Mouse (Mus musculus): Measurements from ENCODE around the gene Fundc2.
A peak's percentile ranks its signal among the peaks of the same experiment; 100 is the strongest.

The Fundc2 gene

DNA sequence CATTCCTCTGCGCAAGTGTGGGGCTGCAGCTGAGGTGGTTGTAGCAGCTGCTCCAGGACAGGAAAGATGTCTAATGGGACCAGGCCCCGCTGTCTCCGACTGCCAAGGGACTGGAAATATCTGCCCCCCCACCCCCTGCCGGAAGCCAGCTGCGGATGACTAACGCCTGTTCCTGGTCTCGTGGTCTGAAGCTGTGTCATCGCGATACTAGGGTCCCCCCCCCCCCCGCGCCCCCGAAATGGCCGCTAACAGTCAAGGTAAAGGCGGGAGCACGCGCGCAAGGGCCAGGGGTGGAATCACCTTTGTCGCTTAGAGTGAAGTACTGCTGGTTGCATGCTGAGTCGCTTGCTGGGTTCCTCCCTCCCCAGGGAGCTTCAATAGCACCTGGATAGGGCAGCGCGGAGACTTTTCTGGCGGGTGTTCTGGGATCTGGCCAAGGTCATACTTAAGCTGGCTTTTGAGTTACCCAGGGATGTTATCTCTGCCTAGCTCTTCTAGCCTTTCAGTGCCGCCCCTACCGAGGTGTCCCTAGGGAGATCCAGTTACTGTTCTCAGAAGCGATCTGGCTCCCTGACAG is at the start of gene Fundc2, which contains the start of gene F8:
Fundc2 (plus strand) TSS at position 205 of the 577 bp plus-strand sequence.
F8 (minus strand) TSS at position 421 of the 577 bp plus-strand sequence.
- peak; percentile 16 to 46 for DNase-seq (ENCODE audit: low spot score in 2 of 2)

DNA sequence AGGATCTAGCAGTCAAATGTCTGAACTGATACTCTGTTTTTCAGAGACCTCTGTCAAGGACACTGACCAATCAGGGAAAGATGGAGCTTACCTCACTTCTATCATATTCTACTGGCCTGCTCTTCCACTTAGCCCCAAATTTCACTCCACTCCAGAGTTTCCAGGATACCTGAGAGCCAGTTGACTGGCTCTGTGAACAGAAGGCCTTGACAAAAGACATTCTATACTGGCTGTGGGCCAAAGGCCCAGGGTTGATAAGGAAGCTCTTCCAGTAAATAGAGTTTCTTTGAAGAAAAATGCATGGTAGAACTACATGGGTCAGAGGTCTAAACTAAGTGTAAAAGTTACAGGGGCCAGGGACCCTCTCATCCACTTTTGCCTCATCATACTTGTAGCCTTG is 12.0 kb upstream of the Fundc2 start:
- no peak for DNase-seq (ENCODE audit: low spot score in 2 of 2)

DNA sequence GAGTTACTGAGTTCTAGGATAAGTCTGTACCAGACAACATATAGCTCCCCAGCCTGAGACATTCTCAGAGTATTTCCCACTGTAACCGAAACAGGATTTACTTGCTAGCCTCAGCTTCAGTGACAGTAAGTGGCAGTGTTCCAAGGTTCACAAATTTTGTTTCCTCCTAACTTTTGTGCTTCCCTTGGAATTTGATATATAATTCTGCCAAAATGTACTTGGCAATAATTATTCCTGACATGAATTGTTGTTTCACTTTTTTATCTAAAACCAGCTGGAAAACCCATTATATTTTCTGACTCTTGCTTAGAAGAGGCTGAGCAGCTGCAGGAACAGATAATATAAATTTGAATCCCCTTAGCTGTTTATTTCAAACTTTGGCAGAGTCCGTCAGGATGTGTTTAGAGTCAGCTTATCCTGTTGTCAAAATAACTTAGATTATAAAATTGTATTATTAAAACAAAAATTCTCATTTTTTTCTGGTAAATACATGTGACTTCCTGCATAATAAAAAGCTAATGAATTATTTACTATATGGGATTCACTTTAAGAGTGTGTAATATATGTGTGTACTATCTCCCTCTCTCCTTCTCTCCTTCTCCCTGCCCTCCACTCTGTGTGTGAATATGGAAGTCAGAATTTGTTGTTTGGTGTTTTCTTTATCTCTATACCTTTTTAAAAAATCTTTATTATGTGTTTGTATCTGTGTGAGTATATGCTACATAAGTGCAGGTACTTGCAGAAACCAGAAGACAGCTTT is 9.4 kb upstream of the Fundc2 start:
- DNase-seq (ENCODE audit: low spot score in 2 of 2) = no peak

DNA sequence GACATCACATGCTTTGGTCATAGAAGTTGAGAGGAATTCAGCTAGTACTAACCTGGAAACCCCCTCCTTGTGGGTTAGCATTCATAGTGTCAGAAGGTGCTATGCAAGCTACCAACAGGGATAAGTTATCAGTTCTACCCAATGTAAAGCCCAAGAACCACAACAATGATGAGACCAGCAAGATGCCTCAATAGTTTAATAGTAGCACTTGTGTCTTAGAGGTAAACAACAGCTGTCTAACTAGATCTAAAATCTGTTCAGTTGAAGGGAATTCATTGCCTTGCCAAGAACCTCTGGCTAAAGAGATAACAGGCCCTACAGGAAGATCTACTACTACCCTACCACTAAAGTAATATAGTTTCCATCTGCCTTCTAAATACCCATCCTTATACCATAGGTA is 5.4 kb upstream of the Fundc2 start:
- no peak for DNase-seq (ENCODE audit: low spot score in 2 of 2)

DNA sequence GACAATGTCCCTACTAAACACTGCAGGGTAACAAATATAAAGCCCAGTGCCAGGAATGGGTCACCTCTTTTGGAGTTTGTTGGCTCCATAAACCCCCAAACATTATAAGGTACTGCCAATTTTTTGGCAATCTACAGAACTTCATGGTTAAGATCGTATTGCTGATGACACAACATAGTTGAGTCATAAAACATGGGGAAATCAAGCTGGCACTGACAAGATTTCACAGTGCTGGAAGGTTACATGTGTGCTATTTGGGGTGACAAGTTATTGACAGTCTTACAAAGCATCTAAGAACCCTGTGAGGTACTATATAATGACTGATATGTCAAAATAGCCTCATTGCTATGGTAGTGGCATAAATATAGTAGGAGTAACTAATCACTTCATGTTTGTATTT is 1.0 kb upstream of the Fundc2 start:
- no peak for DNase-seq (ENCODE audit: low spot score in 2 of 2)

DNA sequence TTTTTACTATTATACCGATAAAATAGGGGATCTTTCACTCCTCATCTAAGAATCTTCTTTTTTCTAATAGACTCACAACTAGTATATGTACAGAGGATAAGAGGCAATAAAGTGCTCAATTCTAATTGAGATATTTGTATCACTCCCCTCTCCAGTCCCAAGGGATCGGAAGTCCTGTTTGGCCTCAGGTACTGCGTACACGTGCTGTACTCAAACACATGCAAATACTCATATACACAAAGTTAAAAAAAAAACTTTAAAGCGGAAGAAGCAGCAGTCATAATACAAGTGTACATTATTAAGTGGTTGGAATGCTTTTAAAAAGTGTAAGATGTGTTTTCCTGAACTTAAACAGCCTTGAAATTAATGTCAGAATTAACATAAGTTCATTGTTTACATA is 500 bp upstream of the Fundc2 start:
- no peak for DNase-seq (ENCODE audit: low spot score in 2 of 2)

DNA sequence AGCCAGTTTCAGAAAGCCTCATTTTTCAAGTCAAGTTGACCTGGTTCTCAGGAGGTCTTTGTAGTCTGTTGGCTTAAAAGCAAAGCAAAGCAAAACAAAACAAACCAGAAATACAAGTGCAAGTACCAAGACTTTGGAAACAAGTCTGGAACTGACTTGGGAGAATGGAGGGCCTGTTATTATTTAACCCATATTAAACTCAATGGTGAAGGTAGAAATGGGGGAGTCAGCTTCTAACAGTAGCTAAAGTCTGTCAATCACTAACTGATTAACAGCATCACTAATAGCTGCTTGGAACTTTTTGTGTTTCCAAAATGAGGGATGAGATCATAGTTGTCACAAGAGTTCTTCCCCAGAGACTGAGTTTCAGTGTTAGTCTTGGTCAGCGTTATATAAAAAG is 17.3 kb downstream of the Fundc2 start:
- DNase-seq (ENCODE audit: low spot score in 2 of 2) = no peak

DNA sequence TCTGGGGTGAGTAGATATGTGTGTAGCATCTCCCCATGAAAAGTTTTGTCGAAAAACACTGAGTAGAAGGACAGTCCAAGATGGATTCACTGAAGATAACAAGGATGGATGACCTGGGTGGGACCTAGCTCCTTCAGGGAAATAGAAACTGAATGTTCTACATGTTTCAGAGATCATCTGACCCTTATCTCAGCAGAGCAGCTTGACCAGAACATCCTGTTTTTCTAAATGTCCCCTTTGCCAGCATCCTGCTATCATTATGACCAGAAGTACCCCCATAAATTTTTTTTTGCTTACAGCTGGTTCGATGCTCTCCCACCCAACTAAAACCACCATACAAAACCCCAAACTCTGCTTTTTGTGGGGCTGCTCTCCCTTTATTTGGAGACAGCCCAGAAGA is 20.5 kb downstream of the Fundc2 start:
- no peak for DNase-seq (ENCODE audit: low spot score in 2 of 2)

DNA sequence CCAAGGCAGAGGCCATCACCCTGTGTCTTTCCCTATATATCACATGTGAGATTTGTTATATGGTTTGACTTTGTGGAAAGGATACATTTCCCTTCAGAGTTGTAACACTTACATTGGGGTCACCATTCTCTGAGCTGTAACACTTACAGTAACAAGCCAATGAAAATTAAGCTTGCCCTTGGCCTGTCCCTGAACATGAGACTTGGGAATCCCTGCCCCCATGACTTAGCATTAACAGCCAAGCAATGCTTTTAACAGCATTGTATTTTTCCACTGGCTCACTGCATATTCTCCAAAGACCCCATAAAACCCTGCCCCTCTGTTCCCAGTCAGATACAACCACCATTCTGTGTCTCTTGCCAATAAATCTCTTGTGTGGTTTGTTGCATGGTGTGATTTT is 21.2 kb downstream of the Fundc2 start:
- DNase-seq (ENCODE audit: low spot score in 2 of 2) = no peak

DNA sequence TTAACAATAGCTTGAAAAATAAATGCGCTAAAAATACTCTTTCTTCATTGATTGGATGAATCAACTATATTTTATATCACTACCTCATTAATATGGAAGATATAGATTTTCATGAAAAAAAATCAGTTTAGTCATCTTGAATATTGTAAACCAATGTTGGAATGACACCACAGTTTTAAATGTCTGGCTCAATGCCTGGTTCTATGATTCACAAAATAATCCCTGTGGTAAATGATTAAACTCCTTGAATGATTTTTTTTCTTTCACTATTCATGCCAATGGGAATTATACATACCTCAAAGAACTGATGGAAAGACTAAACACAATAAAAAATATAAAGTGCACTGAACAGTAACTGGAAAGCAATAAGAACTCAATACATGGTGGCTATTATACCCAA is 27.5 kb downstream of the Fundc2 start:
- no peak for DNase-seq (ENCODE audit: low spot score in 2 of 2)

DNA sequence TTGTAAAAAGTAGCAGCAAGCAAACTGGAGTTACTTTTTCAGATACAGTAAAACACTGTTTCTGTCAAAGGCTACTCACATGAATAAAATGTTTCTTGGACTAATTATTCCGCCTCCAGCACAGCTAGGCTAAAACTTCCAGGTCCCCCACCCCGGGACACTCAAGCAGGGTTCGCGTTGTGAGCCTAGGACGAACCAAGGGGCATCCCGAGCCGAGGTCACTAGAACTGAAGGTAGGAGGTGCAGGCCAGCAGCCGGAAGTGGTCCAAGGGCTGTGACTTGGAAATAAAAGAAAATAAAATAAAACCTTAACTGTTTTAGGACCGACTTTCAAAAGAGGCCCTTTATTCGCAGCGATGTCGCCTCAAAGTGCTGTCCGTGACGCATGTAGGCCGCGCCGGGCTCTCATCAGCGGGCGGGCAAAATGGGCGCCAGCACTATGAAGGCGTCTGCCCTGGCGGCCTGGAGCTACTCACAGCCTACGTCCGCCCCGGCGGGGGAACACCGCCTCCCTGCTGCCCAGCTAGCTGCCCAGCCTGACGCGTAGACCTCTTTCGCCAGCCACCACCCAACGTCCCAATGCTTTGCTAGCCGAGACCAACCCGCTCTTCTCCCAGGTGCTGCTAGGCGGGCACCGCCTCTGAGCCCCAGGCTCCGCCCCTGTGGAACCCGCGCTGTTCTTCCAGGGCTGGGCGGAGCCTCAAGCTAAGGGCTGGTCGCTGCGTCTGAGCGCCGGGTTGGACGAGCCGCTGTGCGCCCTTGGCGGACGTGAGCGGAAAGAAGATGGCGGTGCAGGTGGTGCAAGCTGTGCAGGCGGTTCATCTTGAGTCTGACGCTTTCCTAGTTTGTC is 34.0 kb downstream of the Fundc2 start, which contains the start of the genes Cmc4, Mtcp1 and Brcc3:
Cmc4 (minus strand) TSS at position 649 of the 850 bp plus-strand sequence.
Mtcp1 (minus strand) TSS at position 653 of the 850 bp plus-strand sequence.
Brcc3 (plus strand) TSS at position 693 of the 850 bp plus-strand sequence.
- peak; percentile 70 to 84 for DNase-seq (ENCODE audit: low spot score in 2 of 2)
